Mouse (Mus musculus) CH12.LX (cell line): Measurements from ENCODE around the gene Ypel4. TPM values are rescaled to one million over a fixed set of nuclear protein-coding genes. Genes with fewer than 3 reads are reported as not detected.

ENCODE experiments used
- DNase-seq: peaks from one replicate; pipeline ENCODE4 v3.0.0-alpha.2; 2013; ENCODE audit errors: extremely low read depth
- H3K27ac ChIP-seq: 2 replicates; pipeline ENCODE4 v1.5.1; 2012; ENCODE audit warnings: low read depth, mild to moderate bottlenecking, control low read depth, moderate library complexity; ENCODE audit not compliant: insufficient read depth
- H3K27me3 ChIP-seq: replicated peaks from 2 replicates; pipeline ENCODE3; 2012; ENCODE audit warnings: inconsistent platforms
- H3K36me3 ChIP-seq, 2 experiments: replicated peaks in 1 of 2; 2 replicates each; pipeline versions ENCODE3 to v1.6.1; 2012; ENCODE audit warnings: inconsistent platforms in 1 of 2, low read length in 1 of 2, mild to moderate bottlenecking in 1 of 2, mixed read lengths in 1 of 2, moderate library complexity in 1 of 2; ENCODE audit not compliant: control insufficient read depth in 1 of 2, insufficient read depth in 1 of 2
- H3K4me1 ChIP-seq, 2 experiments: 2 replicates each; pipeline ENCODE4 v1.6.1; 2012; ENCODE audit warnings: inconsistent platforms in 1 of 2, moderate library complexity in 1 of 2; ENCODE audit not compliant: insufficient read depth in 2 of 2, control insufficient read depth in 1 of 2
- H3K4me2 ChIP-seq: 2 replicates; pipeline ENCODE4 v1.6.1; 2012; ENCODE audit warnings: low read depth, mild to moderate bottlenecking, control low read depth; ENCODE audit not compliant: poor library complexity, insufficient read depth, severe bottlenecking
- H3K4me3 ChIP-seq, 3 experiments: fragments of 150-350 bp in 1 of 3; sonication (generic) in 1 of 3; replicated peaks in 1 of 3; 2 replicates each; pipeline versions ENCODE3 to v1.5.1; 2011 to 2012; ENCODE audit warnings: low read depth in 2 of 3, low read length in 2 of 3, mild to moderate bottlenecking in 2 of 3, moderate library complexity in 2 of 3, control low read depth in 1 of 3, improper control_type of control experiment in 1 of 3, inconsistent platforms in 1 of 3, mixed read lengths in 1 of 3; ENCODE audit not compliant: poor library complexity in 1 of 3
- H3K79me2 ChIP-seq: replicated peaks from 2 replicates; pipeline ENCODE4 v1.6.1; 2012; ENCODE audit warnings: mild to moderate bottlenecking, moderate library complexity; ENCODE audit not compliant: control insufficient read depth, poor library complexity, insufficient read depth, severe bottlenecking; ENCODE audit errors: extremely low read depth
- H3K9ac ChIP-seq: 2 replicates; pipeline ENCODE4 v1.6.1; 2012; ENCODE audit warnings: low read depth, mild to moderate bottlenecking, control low read depth, moderate library complexity; ENCODE audit not compliant: insufficient read depth
- H3K9me3 ChIP-seq: replicated peaks from 2 replicates; pipeline ENCODE3; 2012; ENCODE audit warnings: low read length, inconsistent platforms, mixed read lengths
- BHLHE40 ChIP-seq: IDR thresholded peaks from 2 replicates; pipeline ENCODE4 v1.6.1; 2011; ENCODE audit warnings: mild to moderate bottlenecking, low read depth, low read length, improper control_type of control experiment
- CHD1 ChIP-seq: IDR thresholded peaks from 2 replicates; pipeline ENCODE4 v1.6.1; 2012; ENCODE audit warnings: low read depth, low read length, improper control_type of control experiment, inconsistent platforms
- CHD2 ChIP-seq: IDR thresholded peaks from 2 replicates; pipeline ENCODE4 v1.6.1; 2011; ENCODE audit warnings: low read length, improper control_type of control experiment
- CTCF ChIP-seq, 2 experiments: IDR thresholded peaks in 1 of 2; conservative IDR thresholded peaks in 1 of 2; 2 replicates each; pipeline ENCODE4 v1.5.1; 2011 to 2012; ENCODE audit warnings: low read depth in 2 of 2, low read length in 2 of 2, improper control_type of control experiment in 1 of 2, inconsistent platforms in 1 of 2, mild to moderate bottlenecking in 1 of 2, moderate library complexity in 1 of 2
- GABPA ChIP-seq: IDR thresholded peaks from 2 replicates; pipeline ENCODE4 v1.6.1; 2012; ENCODE audit warnings: low read depth, low read length, improper control_type of control experiment, inconsistent platforms; ENCODE audit not compliant: insufficient replicate concordance
- JUN ChIP-seq: IDR thresholded peaks from 2 replicates; pipeline ENCODE4 v1.6.1; 2011; ENCODE audit warnings: low read depth, mild to moderate bottlenecking, low read length, improper control_type of control experiment, moderate library complexity; ENCODE audit not compliant: insufficient read depth
- JUND ChIP-seq: conservative IDR thresholded peaks from 2 replicates; pipeline ENCODE4 v1.6.1; 2011; ENCODE audit warnings: low read depth, low read length, improper control_type of control experiment
- KAT2A ChIP-seq: IDR thresholded peaks from 2 replicates; pipeline ENCODE4 v1.6.1; 2012; ENCODE audit warnings: low read length, improper control_type of control experiment, inconsistent platforms; ENCODE audit not compliant: insufficient replicate concordance
- MXI1 ChIP-seq: IDR thresholded peaks from 2 replicates; pipeline ENCODE4 v1.6.1; 2011; ENCODE audit warnings: mild to moderate bottlenecking, low read depth, low read length, improper control_type of control experiment
- MYC ChIP-seq: IDR thresholded peaks from 2 replicates; pipeline ENCODE4 v1.6.1; 2011; ENCODE audit warnings: low read depth, mild to moderate bottlenecking, improper control_type of control experiment, low read length
- POLR2A ChIP-seq: IDR thresholded peaks from 2 replicates; pipeline ENCODE4 v1.6.1; 2011; ENCODE audit warnings: low read depth, mild to moderate bottlenecking, improper control_type of control experiment, low read length
- POLR2AphosphoS2 ChIP-seq: IDR thresholded peaks from 2 replicates; pipeline ENCODE4 v1.6.1; 2011; ENCODE audit warnings: low read depth, low read length, improper control_type of control experiment
- RAD21 ChIP-seq: IDR thresholded peaks from 2 replicates; pipeline ENCODE4 v1.6.1; 2011; ENCODE audit warnings: low read depth, mild to moderate bottlenecking, low read length, improper control_type of control experiment, moderate library complexity
- RCOR1 ChIP-seq: conservative IDR thresholded peaks from 2 replicates; pipeline ENCODE4 v1.6.1; 2012; ENCODE audit warnings: low read depth, mild to moderate bottlenecking, inconsistent platforms, low read length, improper control_type of control experiment
- SMC3 ChIP-seq: IDR thresholded peaks from 2 replicates; pipeline ENCODE4 v1.6.1; 2011; ENCODE audit warnings: low read depth, low read length, improper control_type of control experiment
- TCF12 ChIP-seq: IDR thresholded peaks from 2 replicates; pipeline ENCODE4 v1.6.1; 2014; ENCODE audit warnings: low read depth, mild to moderate bottlenecking, inconsistent platforms, low read length, improper control_type of control experiment
- ZC3H11A ChIP-seq: IDR thresholded peaks from 2 replicates; pipeline ENCODE4 v1.6.1; 2012; ENCODE audit warnings: low read depth, mild to moderate bottlenecking, inconsistent platforms, low read length, improper control_type of control experiment
- ZKSCAN1 ChIP-seq: IDR thresholded peaks from 2 replicates; pipeline ENCODE4 v1.6.1; 2012; ENCODE audit warnings: low read depth, inconsistent platforms, low read length, improper control_type of control experiment, borderline replicate concordance
- ZMIZ1 ChIP-seq: IDR thresholded peaks from 2 replicates; pipeline ENCODE4 v1.6.1; 2012; ENCODE audit warnings: low read depth, mild to moderate bottlenecking, inconsistent platforms, low read length, improper control_type of control experiment
- dilution Hi-C: fragments of 300-500 bp; cut with MboI; formaldehyde crosslinking; loops from 2 replicates; pipeline ENCODE4 v1.14.3; 2020; ENCODE audit warnings: low sequenced_read_pairs; ENCODE audit not compliant: extremely low pct_unique_long_range_greater_than_20kb, extremely low pct_ligation_motif_present
- in situ Hi-C: fragments of 300-500 bp; cut with MboI; formaldehyde crosslinking; loops from 3 replicates; pipeline ENCODE4 v1.14.3; 2019; ENCODE audit warnings: low sequenced_read_pairs, low pct_ligation_motif_present, low pct_unique_long_range_greater_than_20kb, mixed read lengths
- polyA plus RNA-seq: library from polyadenylated mRNA; unstranded; fragments of >175 nt; gene quantifications from 2 replicates; pipeline ENCODE4 v1.2.1, GENCODE M21; 2012; ENCODE audit warnings: low read depth; ENCODE audit not compliant: insufficient read length
- total RNA-seq, 2 experiments: library from RNA; depleted of rRNA; stranded (reverse); fragments of 300-350 nt in 1 of 2; fragments of >200 nt in 1 of 2; gene quantifications; 2 replicates each; pipeline ENCODE4 v1.2.3; 2012 to 2014

Ypel4 gene
- total and polyA plus RNA-seq, 3 experiments: 0.59 TPM; not detected in 2

- no peaks in the 10 kb centered on the region for H3K4me1 ChIP-seq
- no peaks in the 10 kb centered on the region for H3K9me3 ChIP-seq
- no peak overlapping the region for H3K4me2 ChIP-seq
- no peak overlapping the region for H3K9ac ChIP-seq
- H3K27me3 ChIP-seq: peaks cover 59% of the 10 kb centered on the region
- DNase-seq: no peak
- H3K36me3 ChIP-seq: no peaks in the 10 kb centered on the region
- no peaks in the 10 kb centered on the region for H3K79me2 ChIP-seq
- no peak overlapping the region for H3K27ac ChIP-seq
- dilution Hi-C loops: no loop called here
- TF ChIP-seq CHD1 (no peak), CTCF (conservative IDR thresholded peaks at IDR 0.05 in 1 of 2, IDR thresholded peaks at IDR 0.05 in 1 of 2; ENCODE audit: low read depth in 2 of 2, low read length in 2 of 2) (no peak), ZMIZ1 (no peak), GABPA (no peak), ZC3H11A (no peak), POLR2AphosphoS2 (no peak), POLR2A (no peak), BHLHE40 (no peak), TCF12 (no peak), ZKSCAN1 (no peak), JUN (no peak), SMC3 (no peak)
- TF ChIP-seq, all 38 proteins: peak for 0
- in situ Hi-C loops: no loop called here
- H3K4me3 ChIP-seq: no peak overlapping the region
Observed at GRCm38 (mm10) chr2:84775665-84776064, 41.8 kb downstream of the Ypel4 start.

GRCm38 (mm10) chr2:84777706-84778105 is 43.8 kb downstream of the Ypel4 start:
- dilution Hi-C loops: no loop called here
- H3K27me3 ChIP-seq: peaks cover 46% of the 10 kb centered on the region

More at GRCm38 (mm10) chr2:84777706-84778105, 43.8 kb downstream of the Ypel4 start:
- no peak for TF ChIP-seq GABPA
- TF ChIP-seq CHD2: no peak
- TF ChIP-seq MYC: no peak
- TF ChIP-seq RAD21: no peak
- no peak for TF ChIP-seq RCOR1
- no peak for TF ChIP-seq CTCF (conservative IDR thresholded peaks at IDR 0.05 in 1 of 2, IDR thresholded peaks at IDR 0.05 in 1 of 2; ENCODE audit: low read depth in 2 of 2, low read length in 2 of 2)
- no peak for TF ChIP-seq MXI1
- no peak for TF ChIP-seq KAT2A
- no peak for TF ChIP-seq CHD1
- no peak for TF ChIP-seq JUND
- TF ChIP-seq, all 38 proteins: peak for 0
- no peak overlapping the region for H3K4me3 ChIP-seq
- no peaks in the 10 kb centered on the region for H3K4me1 ChIP-seq
- no peaks in the 10 kb centered on the region for H3K36me3 ChIP-seq
- H3K9ac ChIP-seq: no peak overlapping the region
- no peak for DNase-seq
- no peaks in the 10 kb centered on the region for H3K79me2 ChIP-seq
- in situ Hi-C loops: no loop called here
- H3K4me2 ChIP-seq: no peak overlapping the region
- no peak overlapping the region for H3K27ac ChIP-seq
- H3K9me3 ChIP-seq: no peaks in the 10 kb centered on the region
